Mouse (Mus musculus) limb, embryonic 14.5 days (tissue): ENCODE measurements at regions not wholly inside any gene's neighbourhood (a gene's known extent, or its start where the extent isn't known, plus 50 kb on each side); places are given as distances from the start of the nearest gene placed in this dataset.

Experiments used
- ATAC-seq: fragments of 200-750 bp; cut with Nextera tagmentation; 2 replicates; pipeline ENCODE4 v1.8.0; 2017; ENCODE audit warnings: low read depth, moderate number of reproducible peaks, moderate TSS enrichment; ENCODE audit not compliant: low FRiP score
- DNase-seq: peaks from one replicate; pipeline ENCODE4 v3.0.0-alpha.2; 2015; ENCODE audit warnings: low spot score
- H3K27ac ChIP-seq: fragments of 300-500 bp; sonication (generic); replicated peaks from 2 replicates; pipeline ENCODE4 v1.5.1; 2014; ENCODE audit warnings: low read depth, mild to moderate bottlenecking, low read length, moderate library complexity, mixed read lengths
- H3K27me3 ChIP-seq: fragments of 300-500 bp; sonication (generic); 2 replicates; pipeline ENCODE4 v1.6.1; 2014; ENCODE audit warnings: low read length, mixed read lengths; ENCODE audit not compliant: control insufficient read depth, insufficient read depth
- H3K36me3 ChIP-seq: fragments of 300-500 bp; sonication (generic); 2 replicates; pipeline ENCODE4 v1.6.1; 2014; ENCODE audit warnings: mild to moderate bottlenecking, low read length, moderate library complexity, mixed read lengths; ENCODE audit not compliant: control insufficient read depth, insufficient read depth
- H3K4me1 ChIP-seq: fragments of 300-500 bp; sonication (generic); 2 replicates; pipeline ENCODE4 v1.6.1; 2014; ENCODE audit warnings: antibody characterized with exemption, low read length, mixed read lengths; ENCODE audit not compliant: control insufficient read depth, insufficient read depth
- H3K4me2 ChIP-seq: fragments of 300-500 bp; sonication (generic); replicated peaks from 2 replicates; pipeline ENCODE4 v1.6.1; 2014; ENCODE audit warnings: low read depth, mild to moderate bottlenecking, low read length, moderate library complexity; ENCODE audit not compliant: severe bottlenecking
- H3K4me3 ChIP-seq: fragments of 300-500 bp; sonication (generic); replicated peaks from 2 replicates; pipeline ENCODE4 v1.5.1; 2014; ENCODE audit warnings: low read length
- H3K9ac ChIP-seq: fragments of 300-500 bp; sonication (generic); 2 replicates; pipeline ENCODE4 v1.6.1; 2014; ENCODE audit warnings: mild to moderate bottlenecking, low read depth, low read length, moderate library complexity; ENCODE audit not compliant: severe bottlenecking
- H3K9me3 ChIP-seq: fragments of 300-500 bp; sonication (generic); 2 replicates; pipeline ENCODE4 v1.6.1; 2016; ENCODE audit warnings: low read length; ENCODE audit not compliant: control insufficient read depth
- POLR2A ChIP-seq: fragments of 200-500 bp; IDR thresholded peaks from 2 replicates; pipeline ENCODE4 v1.8.0; 2012; ENCODE audit warnings: inconsistent platforms, mild to moderate bottlenecking, moderate library complexity, borderline replicate concordance; ENCODE audit not compliant: insufficient read depth, insufficient read length; ENCODE audit errors: extremely low read depth
- WGBS: fragments of 180-500 bp; shearing (Covaris S2); extraction: QIAGEN DNeasy Blood & Tissue Kit; methylation state at CpG from one replicate; pipeline ENCODE4 v1.1.7; 2014; 5-methylcytosine and 5-hydroxymethylcytosine counted together

DNA sequence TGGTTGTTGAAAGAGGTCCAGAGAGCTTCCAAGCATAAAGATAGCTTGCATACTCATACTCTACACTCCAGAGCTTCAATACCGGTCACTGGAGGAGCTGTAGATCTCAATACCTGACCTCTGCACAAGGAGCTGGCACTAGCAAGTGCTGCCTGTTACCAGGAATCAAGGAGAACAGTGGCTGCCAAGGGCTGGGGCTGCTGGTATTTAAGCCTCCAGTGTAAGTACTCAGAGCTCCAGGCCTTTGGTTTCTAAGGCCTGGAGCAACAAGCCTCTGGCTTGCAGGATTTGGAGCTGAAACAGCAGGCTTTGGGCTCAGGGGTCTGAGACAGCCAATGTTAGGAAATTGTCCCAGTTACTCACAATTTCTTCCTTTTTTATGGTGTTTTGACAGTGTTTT lies 96.2 kb upstream of the Ccng1 start:
- no peak overlapping the region for H3K27ac ChIP-seq
- DNase-seq, result no peak
- H3K9ac ChIP-seq, result no peak overlapping the region
- no peak overlapping the region for H3K4me2 ChIP-seq
- H3K4me1 ChIP-seq, result no peaks in the 10 kb centered on the region
- H3K36me3 ChIP-seq, result no peaks in the 10 kb centered on the region
- no peak for TF ChIP-seq POLR2A
- H3K27me3 ChIP-seq, result no peaks in the 10 kb centered on the region
- no peak overlapping the region for H3K4me3 ChIP-seq
- ATAC-seq, result no peak
- no peaks in the 10 kb centered on the region for H3K9me3 ChIP-seq
- WGBS, result 86% methylated on average over 1 of the region's 1 CpGs

DNA sequence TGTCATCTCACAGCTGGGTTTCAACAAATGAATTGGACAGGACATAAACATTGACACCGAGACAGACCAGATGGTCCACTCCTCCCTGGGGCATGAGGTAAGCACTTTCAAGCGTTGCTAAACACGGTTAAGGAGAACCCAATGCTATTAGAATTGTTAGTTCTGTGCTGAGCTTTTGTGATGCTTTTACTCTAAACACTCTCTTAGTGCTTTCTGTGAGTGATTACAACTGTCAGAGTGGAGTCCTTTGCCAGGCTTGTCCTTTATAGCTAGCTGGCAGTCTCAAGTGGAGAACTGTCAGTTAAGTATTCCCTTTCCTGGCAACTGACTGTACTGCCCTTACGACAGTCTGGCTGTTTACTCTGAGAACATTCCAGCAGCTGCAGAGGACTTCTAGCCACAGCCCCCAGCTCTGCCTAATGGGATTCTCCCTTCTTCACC lies 95.6 kb upstream of the Ccng1 start:
- no peak for ATAC-seq
- H3K36me3 ChIP-seq, result no peaks in the 10 kb centered on the region

GRCm38 (mm10) chr11:40846586-40846985 lies 91.5 kb upstream of the Ccng1 start:
- Histone ChIP-seq H3K36me3 (no peaks in the 10 kb centered on the region), H3K9ac (no peak overlapping the region), H3K27ac (no peak overlapping the region), H3K4me2 (no peak overlapping the region), H3K4me1 (no peaks in the 10 kb centered on the region), H3K4me3 (no peak overlapping the region), H3K27me3 (no peaks in the 10 kb centered on the region), H3K9me3 (no peaks in the 10 kb centered on the region)
- TF ChIP-seq POLR2A, result no peak
- 79% methylated on average over 1 of the region's 1 CpGs for WGBS
- DNase-seq (no peak), ATAC-seq (no peak)

More for the DNA sequence above, 95.6 kb upstream of the Ccng1 start:
- H3K9me3 ChIP-seq, result no peaks in the 10 kb centered on the region
- no peak for DNase-seq
- H3K4me3 ChIP-seq, result no peak overlapping the region
- no peak overlapping the region for H3K4me2 ChIP-seq
- WGBS, result 32% methylated on average over 4 of the region's 4 CpGs
- no peaks in the 10 kb centered on the region for H3K27me3 ChIP-seq
- no peak overlapping the region for H3K9ac ChIP-seq
- H3K4me1 ChIP-seq, result no peaks in the 10 kb centered on the region
- no peak for TF ChIP-seq POLR2A
- H3K27ac ChIP-seq, result no peak overlapping the region

DNA sequence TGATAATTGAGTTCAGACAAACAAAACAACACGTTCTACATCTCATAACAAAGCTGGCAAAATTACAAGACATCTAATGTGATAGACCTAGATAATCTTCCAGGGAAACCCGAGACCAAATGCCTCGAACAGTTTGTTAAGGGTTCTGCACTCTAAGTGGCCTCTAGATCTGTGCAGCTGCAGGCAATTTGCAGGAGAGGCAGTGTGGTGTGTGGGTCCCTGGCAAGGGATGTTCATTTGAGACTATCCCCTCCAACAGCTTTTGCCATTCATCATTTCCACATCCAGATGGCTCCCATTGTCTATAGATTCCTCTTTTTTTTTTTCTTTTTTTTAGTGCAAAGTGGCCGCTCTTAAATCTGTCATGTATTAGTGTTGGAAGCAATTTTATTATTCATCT lies 80.3 kb upstream of the Ccng1 start:
- Histone ChIP-seq H3K9me3 (no peaks in the 10 kb centered on the region), H3K36me3 (no peaks in the 10 kb centered on the region), H3K27me3 (no peaks in the 10 kb centered on the region), H3K4me1 (no peaks in the 10 kb centered on the region), H3K9ac (no peak overlapping the region), H3K4me3 (no peak overlapping the region), H3K4me2 (no peak overlapping the region), H3K27ac (no peak overlapping the region)
- DNase-seq, result no peak
- TF ChIP-seq POLR2A, result no peak
- 51% methylated on average over 4 of the region's 4 CpGs for WGBS
- ATAC-seq, result no peak
